Comparison of ENCODE assay signal across 8 mouse cellular contexts in the genomic region with DNA sequence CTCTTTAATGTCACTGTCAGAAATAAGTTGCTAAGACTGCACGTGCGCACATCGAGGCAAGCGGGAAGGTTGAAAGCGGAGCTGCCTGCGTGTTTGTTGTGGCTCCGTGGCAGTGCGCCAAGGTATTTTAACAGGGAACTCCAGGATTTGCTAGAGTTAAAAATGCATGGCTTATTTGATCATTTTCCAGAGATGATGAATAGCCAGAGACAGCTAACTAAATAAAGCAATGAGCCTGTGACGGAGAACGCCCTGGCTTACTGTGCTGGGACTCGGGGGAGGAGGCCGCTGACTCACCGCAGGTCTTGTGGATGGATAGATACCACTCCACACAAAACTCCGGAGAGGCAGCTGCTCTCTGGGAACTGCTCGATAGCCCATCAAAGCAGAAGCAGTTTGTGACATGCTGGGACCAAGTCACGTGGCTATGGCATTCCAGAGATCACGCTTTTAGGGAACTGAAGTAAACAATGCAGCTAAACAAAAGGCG. TPM values are rescaled to one million over a fixed set of nuclear protein-coding genes. Genes with fewer than 3 reads are reported as not detected.
A peak's percentile ranks its signal among the peaks of the same experiment; 100 is the strongest.
DNase-seq lines count a peak whose midpoint lies in the region; ATAC-seq and TF ChIP-seq lines count a peak whose summit lies in the region.

No protein-coding gene starts in this region.

- 14% methylated on average over 18 of the region's 18 CpGs for WGBS in lung, embryonic 15.5 days
- 5% methylated on average over 18 of the region's 18 CpGs for WGBS in stomach, postnatal 0 days

- H3K36me3 ChIP-seq in lung, embryonic 15.5 days: no peaks in the 10 kb centered on the region
- no peaks in the 10 kb centered on the region for H3K36me3 ChIP-seq in stomach, postnatal 0 days (ENCODE audit: control insufficient read depth, insufficient read depth, low read length)

- peak; percentile 74 for TF ChIP-seq EP300 in stomach, postnatal 0 days (optimal IDR thresholded peaks at IDR 0.05)

- H3K9ac ChIP-seq in lung, embryonic 15.5 days: no peak overlapping the region
- H3K9ac ChIP-seq in stomach, postnatal 0 days (ENCODE audit: low read length): no peak overlapping the region

- intact Hi-C loops in heart, postnatal 10 days (cut with DNase I): loop anchor here (5.0 to 10.0 kb wide), 2 partner anchors 191 to 1438 kb away; no protein-coding TSS in a partner anchor

- 0 out of 2 replicates have a peak overlapping the region, but pooled peaks have one; percentile 0 for H3K4me3 ChIP-seq in lung, embryonic 15.5 days
- H3K4me3 ChIP-seq in stomach, postnatal 0 days (ENCODE audit: low read depth, low read length): no peak overlapping the region

- H3K4me2 ChIP-seq in lung, embryonic 15.5 days: peak overlapping the region; percentile 45
- peak overlapping the region; percentile 31 for H3K4me2 ChIP-seq in stomach, postnatal 0 days (replicated peaks; ENCODE audit: low read depth)

- DNase-seq in frontal cortex, postnatal 10 days (ENCODE audit: low spot score in 2 of 2): no peak
- DNase-seq in testis, postnatal 10 days (ENCODE audit: low spot score): peak; percentile 56
- no peak for DNase-seq in testis, postnatal 14 days (ENCODE audit: low spot score)
- peak; percentile 24 to 41 for DNase-seq in heart, postnatal 10 days
- peak; percentile 74 for DNase-seq in stomach, postnatal 0 days (ENCODE audit: low spot score)

- no peaks in the 10 kb centered on the region; the same call in 1 of the 2 replicates for H3K27me3 ChIP-seq in lung, embryonic 15.5 days
- H3K27me3 ChIP-seq in stomach, postnatal 0 days (ENCODE audit: control insufficient read depth, insufficient read depth, low read length): no peaks in the 10 kb centered on the region

- peak; percentile 98 for ATAC-seq in frontal cortex, adult (ENCODE audit: low TSS enrichment)
- ATAC-seq in lung, embryonic 15.5 days (ENCODE audit: borderline replicate concordance, extremely low read depth, low FRiP score, low TSS enrichment): peak; percentile 75
- peak; percentile 87 for ATAC-seq in stomach, postnatal 0 days (ENCODE audit: low FRiP score, low TSS enrichment)
- no peak for ATAC-seq in erythroblast, adult 5-6 weeks (replicated peaks; ENCODE audit: low FRiP score, poor library complexity, severe bottlenecking)

- H3K9me3 ChIP-seq in lung, embryonic 15.5 days: no peaks in the 10 kb centered on the region
- no peaks in the 10 kb centered on the region for H3K9me3 ChIP-seq in stomach, postnatal 0 days (ENCODE audit: control insufficient read depth, low read length)

- no peak for TF ChIP-seq CTCF in stomach, postnatal 0 days (IDR thresholded peaks at IDR 0.05; ENCODE audit: low read depth)

- H3K27ac ChIP-seq in lung, embryonic 15.5 days: peak overlapping the region; percentile 75
- peak overlapping the region; percentile 84 for H3K27ac ChIP-seq in stomach, postnatal 0 days (replicated peaks)

- peaks cover 24% of the 10 kb centered on the region for H3K4me1 ChIP-seq in lung, embryonic 15.5 days
- peaks cover 2% of the 10 kb centered on the region; the same call in 1 of the 2 replicates for H3K4me1 ChIP-seq in stomach, postnatal 0 days (replicated peaks; ENCODE audit: control insufficient read depth, insufficient read depth)

RNA-seq across cellular contexts. Expression of a gene that starts 30.5 kb away (rescaled TPM):
- 1 to 10 TPM; 2.8 to 3.9 TPM for total RNA-seq in heart, postnatal 10 days (2021)
- 2.3 and 2.5 TPM in 2 replicates for polyA plus RNA-seq in lung, embryonic 15.5 days (2015; fragmentation: Nextera tagmentation; extraction: Ambion mirVana)
- polyA plus RNA-seq in stomach, postnatal 0 days (2015; fragmentation: Nextera tagmentation; extraction: Ambion mirVana): 20.9 and 24.7 TPM in 2 replicates
- 16.9 and 17.3 TPM in 2 replicates for total RNA-seq in erythroblast, adult 5-6 weeks (2015; ENCODE audit: low replicate concordance)
- 9.0 and 18.1 TPM in 2 replicates for total RNA-seq in erythroblast, adult 5-6 weeks (2017; ENCODE audit: low replicate concordance)

Comparison
In these comparisons a context has a peak if more than half of its experiments do, and no peak if none do; other contexts are left out.
1. DNase-seq: peak in testis, postnatal 10 days (single experiment), heart, postnatal 10 days (2 of 2) and stomach, postnatal 0 days (single experiment); none in frontal cortex, postnatal 10 days (0 of 2) and testis, postnatal 14 days (single experiment).